Mouse (Mus musculus) lung, embryonic 16.5 days (tissue): ENCODE results near the gene Ncl. TPM values are rescaled to one million over a fixed set of nuclear protein-coding genes. Genes with fewer than 3 reads are reported as not detected.
A peak's percentile ranks its signal among the peaks of the same experiment; 100 is the strongest.
"Not testable (repeated sequence)": the region's sequence is repeated elsewhere in the genome, so short reads cannot be mapped to it uniquely, and the experiment has no call there.

ENCODE experiments used
- ATAC-seq: fragments of 200-750 bp; cut with Nextera tagmentation; 2 replicates; pipeline ENCODE4 v1.8.0; 2017; ENCODE audit warnings: low read depth, mild to moderate bottlenecking, moderate library complexity
- H3K27ac ChIP-seq: fragments of 300-500 bp; sonication (generic); 2 replicates; pipeline ENCODE4 v1.5.1; 2014; ENCODE audit warnings: mild to moderate bottlenecking, control low read depth, low read length
- H3K27me3 ChIP-seq: fragments of 300-500 bp; sonication (generic); 2 replicates; pipeline ENCODE4 v1.6.1; 2014; ENCODE audit warnings: low read depth, low read length, mixed read lengths; ENCODE audit not compliant: control insufficient read depth, insufficient read depth
- H3K36me3 ChIP-seq: fragments of 300-500 bp; sonication (generic); 2 replicates; pipeline ENCODE4 v1.6.1; 2014; ENCODE audit warnings: low read length; ENCODE audit not compliant: control insufficient read depth, insufficient read depth
- H3K4me1 ChIP-seq: fragments of 300-500 bp; sonication (generic); replicated peaks from 2 replicates; pipeline ENCODE4 v1.6.1; 2014; ENCODE audit warnings: low read length, mixed read lengths; ENCODE audit not compliant: control insufficient read depth, insufficient read depth
- H3K4me2 ChIP-seq: fragments of 300-500 bp; sonication (generic); 2 replicates; pipeline ENCODE4 v1.6.1; 2014; ENCODE audit warnings: low read depth, low read length, control low read depth
- H3K4me3 ChIP-seq: fragments of 300-500 bp; sonication (generic); 2 replicates; pipeline ENCODE4 v1.5.1; 2014; ENCODE audit warnings: mild to moderate bottlenecking, low read length, control low read depth
- H3K9ac ChIP-seq: fragments of 300-500 bp; sonication (generic); 2 replicates; pipeline ENCODE4 v1.6.1; 2014; ENCODE audit warnings: low read length, control low read depth
- H3K9me3 ChIP-seq: fragments of 300-500 bp; sonication (generic); 2 replicates; pipeline ENCODE4 v1.6.1; 2016; ENCODE audit warnings: low read length; ENCODE audit not compliant: control insufficient read depth
- WGBS: fragments of 180-500 bp; shearing (Covaris S2); extraction: QIAGEN DNeasy Blood & Tissue Kit; methylation state at CpG from one replicate; pipeline ENCODE4 v1.1.7; 2014; 5-methylcytosine and 5-hydroxymethylcytosine counted together
- polyA plus RNA-seq: library from polyadenylated mRNA; unstranded; fragments of >200 nt; fragmentation: Nextera tagmentation; extraction: Ambion mirVana; gene quantifications from 2 replicates; pipeline ENCODE4 v1.2.1, GENCODE M21; 2015

Ncl gene
- polyA plus RNA-seq, 1 experiment from 2014 or later, result 344 TPM

DNA sequence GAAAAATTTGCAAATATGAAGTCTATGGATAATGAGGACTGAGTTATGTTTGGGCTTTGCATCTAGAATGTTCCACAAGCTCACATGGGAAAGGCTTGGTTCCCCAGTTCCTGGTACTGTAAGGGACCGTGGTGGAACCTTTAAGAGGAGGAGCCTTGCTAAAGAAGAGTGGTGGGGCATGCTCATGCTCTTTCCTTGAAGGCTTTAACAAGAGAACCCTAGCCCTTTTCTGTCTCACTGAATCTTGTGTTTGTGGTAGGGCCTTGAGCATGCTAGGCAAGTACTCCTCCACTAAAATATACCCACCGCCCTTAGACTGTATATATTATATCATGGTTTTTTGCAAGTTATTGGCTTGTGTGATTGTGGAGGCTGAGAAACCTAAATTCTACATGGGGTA is 16.8 kb downstream of the Ncl start:
- no peak for ATAC-seq
- H3K27me3 ChIP-seq, result no peaks in the 10 kb centered on the region
- no peaks in the 10 kb centered on the region for H3K4me1 ChIP-seq
- peaks cover 3% of the 10 kb centered on the region; the same call in 1 of the 2 replicates for H3K36me3 ChIP-seq
- no peak overlapping the region for H3K4me3 ChIP-seq
- no peak overlapping the region for H3K9ac ChIP-seq
- no peaks in the 10 kb centered on the region for H3K9me3 ChIP-seq
- WGBS, result 89% methylated on average over 2 of the region's 2 CpGs
- H3K27ac ChIP-seq, result no peak overlapping the region
- H3K4me2 ChIP-seq, result no peak overlapping the region

DNA sequence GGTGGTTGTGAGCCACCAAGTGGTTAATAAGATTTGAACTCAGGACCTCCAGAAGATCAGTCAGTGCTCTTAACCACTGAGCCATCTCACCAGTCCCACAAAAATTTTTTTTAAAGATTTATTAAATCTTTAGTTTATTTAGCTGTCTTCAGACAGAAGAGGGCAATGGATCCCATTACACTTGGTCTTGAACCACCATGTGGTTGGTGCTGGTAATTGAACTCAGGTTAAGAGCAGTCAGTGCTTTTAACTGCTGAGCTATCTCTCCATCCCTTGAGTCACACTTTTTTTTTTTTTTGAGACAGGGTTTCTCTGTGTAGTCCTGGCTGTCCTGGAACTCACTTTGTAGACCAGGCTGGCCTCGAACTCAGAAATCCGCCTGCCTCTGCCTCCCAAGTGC is 18.1 kb downstream of the Ncl start:
- not testable (repeated sequence) for ATAC-seq, H3K4me1 ChIP-seq, H3K9me3 ChIP-seq, H3K36me3 ChIP-seq, H3K9ac ChIP-seq, H3K27ac ChIP-seq, H3K4me3 ChIP-seq, H3K27me3 ChIP-seq, H3K4me2 ChIP-seq
- WGBS, result 92% methylated on average over 2 of the region's 2 CpGs

DNA sequence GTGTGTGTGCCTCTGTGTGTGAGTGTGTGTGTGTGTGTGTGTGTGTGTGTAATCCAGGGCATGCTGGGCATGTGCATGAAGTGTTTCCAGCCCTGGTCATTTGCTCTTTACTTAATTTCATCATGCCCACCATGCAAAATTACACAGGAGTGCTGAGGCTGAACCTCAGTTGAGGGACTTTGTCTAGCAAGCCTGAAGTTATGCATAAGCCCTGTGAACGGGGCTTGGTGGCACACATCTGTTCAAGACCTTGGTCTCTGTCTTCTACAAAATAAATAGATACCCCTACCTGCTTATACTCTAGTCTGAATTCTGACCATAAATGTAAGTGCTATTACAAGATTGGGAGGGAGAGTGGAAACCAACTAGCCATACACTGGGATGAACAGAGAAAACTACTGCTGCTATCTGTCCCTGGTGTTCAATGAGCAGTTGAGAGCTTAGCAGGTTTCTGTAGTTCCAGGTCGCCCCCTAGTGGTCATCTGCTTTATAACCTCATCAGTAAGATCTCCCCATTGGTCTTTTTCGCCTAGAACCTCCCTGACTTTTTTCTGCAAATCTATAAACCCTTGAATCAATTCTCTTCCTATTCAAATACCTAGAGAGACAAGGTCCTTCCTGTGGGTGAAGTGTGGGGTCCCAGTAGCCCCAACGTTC is 19.9 kb downstream of the Ncl start:
- WGBS, result 25% methylated on average over 4 of the region's 4 CpGs
- Histone ChIP-seq H3K4me2 (no peak overlapping the region), H3K4me1 (no peaks in the 10 kb centered on the region), H3K9me3 (no peaks in the 10 kb centered on the region), H3K9ac (no peak overlapping the region), H3K4me3 (no peak overlapping the region), H3K27me3 (no peaks in the 10 kb centered on the region), H3K27ac (no peak overlapping the region), H3K36me3 (no peaks in the 10 kb centered on the region)
- ATAC-seq, result peak; percentile 68

DNA sequence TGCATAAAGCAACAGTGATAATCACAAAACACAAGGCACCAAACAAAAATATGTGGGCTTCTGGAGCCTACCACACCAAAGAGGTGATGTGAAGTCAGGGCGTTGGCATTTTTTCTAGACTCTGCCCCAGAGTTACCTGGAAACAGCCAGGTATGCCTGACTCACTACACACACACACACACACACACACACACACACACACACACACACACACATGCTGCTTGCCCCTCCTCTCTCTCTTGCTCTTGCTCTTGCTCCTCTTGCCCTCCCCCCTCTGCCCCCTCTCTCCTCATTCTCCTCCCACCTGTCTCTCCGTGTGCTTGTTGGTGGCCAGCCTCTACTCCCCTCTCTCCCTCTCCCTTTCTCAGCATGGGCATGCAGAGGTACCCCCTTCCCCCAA is 22.9 kb downstream of the Ncl start:
- no peaks in the 10 kb centered on the region for H3K4me1 ChIP-seq
- no peak overlapping the region for H3K4me3 ChIP-seq
- no peak overlapping the region for H3K9ac ChIP-seq
- no peak overlapping the region for H3K4me2 ChIP-seq
- H3K27ac ChIP-seq, result no peak overlapping the region
- H3K27me3 ChIP-seq, result no peaks in the 10 kb centered on the region
- H3K36me3 ChIP-seq, result no peaks in the 10 kb centered on the region
- no peak for ATAC-seq
- H3K9me3 ChIP-seq, result no peaks in the 10 kb centered on the region
- 26% methylated on average over 2 of the region's 2 CpGs for WGBS

DNA sequence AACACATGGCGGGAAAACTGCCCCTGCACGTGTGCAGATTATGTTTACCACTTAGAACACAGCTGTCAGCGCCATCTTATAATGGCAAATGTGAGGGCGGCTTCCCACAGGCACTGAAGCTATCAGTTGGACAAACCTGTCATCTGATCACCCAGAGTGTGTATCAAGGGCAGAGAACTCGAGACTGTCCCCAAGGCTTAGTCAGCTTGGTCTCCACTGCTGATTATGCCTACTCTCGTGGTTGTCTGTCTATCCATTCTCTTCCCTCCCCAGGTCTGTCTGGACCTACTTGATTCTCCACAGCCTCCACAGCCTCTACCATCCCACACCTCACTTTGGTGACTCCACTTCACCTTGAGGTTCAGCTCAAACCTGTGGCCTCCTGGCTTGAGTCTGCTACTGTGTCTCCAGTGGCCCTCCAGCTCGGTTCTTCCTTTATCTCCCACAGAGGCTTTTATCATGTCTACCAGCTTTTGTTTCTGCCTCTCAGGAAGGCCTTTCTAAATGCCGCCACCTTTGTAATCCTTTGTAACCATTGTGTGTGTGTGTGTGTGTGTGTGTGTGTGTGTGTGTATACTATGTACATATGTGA is 38.3 kb downstream of the Ncl start:
- Histone ChIP-seq H3K9me3 (no peaks in the 10 kb centered on the region), H3K4me2 (no peak overlapping the region), H3K27ac (no peak overlapping the region), H3K36me3 (no peaks in the 10 kb centered on the region), H3K27me3 (no peaks in the 10 kb centered on the region), H3K4me3 (no peak overlapping the region), H3K9ac (no peak overlapping the region), H3K4me1 (no peaks in the 10 kb centered on the region)
- WGBS, result 86% methylated on average over 6 of the region's 8 CpGs
- ATAC-seq, result no peak

DNA sequence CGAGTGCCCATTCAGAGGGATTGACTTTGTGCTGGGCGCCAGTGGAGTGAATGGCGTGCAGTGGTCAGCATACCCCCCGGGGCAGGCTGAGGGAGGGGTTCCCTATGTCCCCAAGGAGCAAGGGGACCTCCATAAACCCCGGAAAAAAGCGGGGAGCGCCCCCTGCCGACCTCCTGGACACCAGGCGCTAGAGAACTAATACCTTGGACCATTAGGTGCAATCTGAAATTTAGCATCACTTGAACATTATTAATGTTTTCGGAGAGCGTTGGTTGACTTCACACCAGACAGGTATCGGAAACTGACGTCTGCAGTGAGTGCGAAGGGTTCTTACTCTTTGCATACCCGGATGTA is 45.5 kb downstream of the Ncl start:
- Histone ChIP-seq H3K9ac (no peak overlapping the region), H3K9me3 (no peaks in the 10 kb centered on the region), H3K4me1 (no peaks in the 10 kb centered on the region), H3K27ac (no peak overlapping the region), H3K36me3 (no peaks in the 10 kb centered on the region), H3K4me2 (no peak overlapping the region), H3K4me3 (no peak overlapping the region), H3K27me3 (no peaks in the 10 kb centered on the region)
- no peak for ATAC-seq
- 22% methylated on average over 15 of the region's 15 CpGs for WGBS

DNA sequence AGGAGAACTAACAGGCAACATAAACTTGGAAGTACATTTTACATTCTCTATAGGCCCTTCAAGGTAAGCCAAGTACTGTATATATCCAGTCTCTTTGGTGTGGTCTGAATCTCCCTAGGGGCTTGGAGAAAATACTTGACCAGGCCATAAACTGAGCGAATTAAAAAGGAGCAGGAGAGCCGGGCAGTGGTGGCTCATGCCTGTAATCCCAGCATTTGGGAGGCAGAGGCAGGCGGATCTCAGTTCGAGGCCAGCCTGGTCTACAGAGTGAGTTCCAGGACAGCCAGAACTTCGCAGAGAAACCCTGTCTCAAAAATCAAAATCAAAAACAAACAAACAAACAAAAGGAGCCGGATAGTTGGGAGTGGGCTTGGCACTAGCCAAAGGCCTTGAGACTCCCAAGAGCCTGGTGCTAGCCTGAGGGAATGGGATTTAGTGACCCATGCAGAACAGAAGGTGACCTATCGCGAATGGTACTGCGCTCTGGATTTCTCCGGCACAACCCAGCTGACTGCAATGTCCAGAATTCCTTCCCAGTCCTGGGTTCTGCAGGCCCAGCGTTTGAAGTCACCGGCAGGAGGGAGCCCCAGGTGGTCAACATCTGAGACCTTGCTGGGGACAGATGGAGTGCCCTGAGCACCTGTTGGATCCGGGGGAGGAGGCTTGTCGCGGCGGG is 46.0 kb downstream of the Ncl start:
- Histone ChIP-seq H3K36me3 (no peaks in the 10 kb centered on the region), H3K27ac (no peak overlapping the region), H3K9ac (no peak overlapping the region), H3K4me3 (no peak overlapping the region), H3K27me3 (no peaks in the 10 kb centered on the region), H3K4me1 (0 out of 2 replicates have a peak, but pooled peaks cover 1% of the 10 kb centered on the region), H3K4me2 (no peak overlapping the region), H3K9me3 (no peaks in the 10 kb centered on the region)
- 44% methylated on average over 16 of the region's 16 CpGs for WGBS
- no peak for ATAC-seq

DNA sequence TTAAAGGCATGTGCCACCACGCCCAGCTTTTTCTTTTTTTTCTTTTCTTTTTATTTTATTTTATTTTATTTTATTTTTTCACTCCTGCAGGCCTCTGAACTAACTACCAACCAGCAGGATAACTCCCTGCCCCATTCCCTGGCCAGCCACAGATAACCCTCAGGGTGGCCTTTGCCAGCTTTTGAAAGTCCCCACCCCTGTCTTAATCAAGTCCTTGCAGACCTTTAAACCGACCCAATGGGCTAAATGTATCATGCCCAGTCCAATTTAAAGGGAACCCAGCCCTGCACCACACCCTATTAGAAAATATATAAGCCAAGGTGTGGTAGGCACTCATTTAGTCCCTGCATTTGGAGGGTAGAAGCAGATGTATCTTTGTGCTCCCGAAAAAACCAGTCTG is 46.9 kb downstream of the Ncl start:
- no peak overlapping the region for H3K27ac ChIP-seq
- no peak overlapping the region for H3K4me3 ChIP-seq
- no peaks in the 10 kb centered on the region for H3K27me3 ChIP-seq
- H3K4me2 ChIP-seq, result no peak overlapping the region
- H3K4me1 ChIP-seq, result 0 out of 2 replicates have a peak, but pooled peaks cover 3% of the 10 kb centered on the region
- 67% methylated on average over 3 of the region's 3 CpGs for WGBS
- ATAC-seq, result no peak
- no peak overlapping the region for H3K9ac ChIP-seq
- H3K36me3 ChIP-seq, result no peaks in the 10 kb centered on the region
- H3K9me3 ChIP-seq, result no peaks in the 10 kb centered on the region

DNA sequence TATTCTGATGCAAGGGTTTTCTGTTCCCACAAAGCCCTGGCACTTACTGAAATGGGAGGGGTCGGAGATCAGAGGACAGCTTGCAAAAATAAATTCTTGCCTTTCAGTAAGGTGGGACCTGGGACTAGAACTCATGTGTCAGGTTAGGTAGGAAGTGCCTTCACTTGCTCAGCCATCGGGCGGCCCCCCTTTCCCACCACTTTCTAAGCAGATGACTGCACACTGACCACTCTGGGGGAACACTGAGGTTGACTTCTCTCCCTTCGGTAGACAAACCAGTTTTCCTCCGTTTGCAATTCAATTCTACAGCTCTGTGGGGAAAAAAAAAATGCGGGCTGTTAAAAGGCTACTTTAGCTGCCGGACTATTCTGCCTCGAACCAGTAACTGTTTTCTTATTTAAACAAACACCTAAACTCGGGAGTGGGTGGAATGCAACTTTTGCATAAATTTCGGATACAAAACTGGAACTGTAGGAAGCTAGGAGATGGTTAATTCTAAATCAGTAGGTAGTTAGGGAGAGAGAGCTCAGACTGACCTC is 47.7 kb downstream of the Ncl start:
- H3K9ac ChIP-seq, result no peak overlapping the region
- no peaks in the 10 kb centered on the region for H3K27me3 ChIP-seq
- WGBS, result 29% methylated on average over 10 of the region's 10 CpGs
- H3K9me3 ChIP-seq, result no peaks in the 10 kb centered on the region
- H3K27ac ChIP-seq, result no peak overlapping the region; the same call in 1 of the 2 replicates
- ATAC-seq, result no peak
- no peaks in the 10 kb centered on the region for H3K36me3 ChIP-seq
- peak overlapping the region; percentile 21 for H3K4me2 ChIP-seq
- 0 out of 2 replicates have a peak, but pooled peaks cover 3% of the 10 kb centered on the region for H3K4me1 ChIP-seq
- H3K4me3 ChIP-seq, result no peak overlapping the region
